13 mouse cellular contexts compared by ENCODE assay signal in genomic region chr2:144295145-144295735, GRCm38 (mm10). TPM values are rescaled to one million over a fixed set of nuclear protein-coding genes. Genes with fewer than 3 reads are reported as not detected.
A peak's percentile ranks its signal among the peaks of the same experiment; 100 is the strongest.
DNase-seq lines count a peak whose midpoint lies in the region; ATAC-seq and TF ChIP-seq lines count a peak whose summit lies in the region.
"Had no signal": no experiment of that assay in that cellular context is flagged by ENCODE, and none has a peak within 500 bp of the region (broad histone marks: within the 10 kb centered on the region; RNA-seq: fewer than 3 reads in every experiment).

No protein-coding gene starts in this region.

- H3K27me3 ChIP-seq in liver, postnatal 0 days (ENCODE audit: insufficient read depth, low read length), result no peaks in the 10 kb centered on the region
- no peaks in the 10 kb centered on the region for H3K27me3 ChIP-seq in intestine, embryonic 15.5 days (replicated peaks)
- H3K27me3 ChIP-seq in stomach, embryonic 15.5 days (replicated peaks), result no peaks in the 10 kb centered on the region
- H3K27me3 ChIP-seq: neural tube, embryonic 13.5 days had no signal

- H3K4me3 ChIP-seq in liver, postnatal 0 days (ENCODE audit: low read depth, low read length), result no peak overlapping the region
- no peak overlapping the region for H3K4me3 ChIP-seq in intestine, embryonic 15.5 days (replicated peaks)
- H3K4me3 ChIP-seq in stomach, embryonic 15.5 days (replicated peaks), result no peak overlapping the region
- H3K4me3 ChIP-seq: neural tube, embryonic 13.5 days had no signal

- H3K4me2 ChIP-seq in liver, postnatal 0 days (ENCODE audit: low read depth, low read length), result no peak overlapping the region
- 0 out of 2 replicates have a peak overlapping the region, but pooled peaks have one; percentile 15 for H3K4me2 ChIP-seq in intestine, embryonic 15.5 days (replicated peaks)
- no peak overlapping the region for H3K4me2 ChIP-seq in stomach, embryonic 15.5 days
- H3K4me2 ChIP-seq: neural tube, embryonic 13.5 days had no signal

- 46% methylated on average over 9 of the region's 9 CpGs for WGBS in liver, postnatal 0 days (ENCODE audit: insufficient replicate concordance)
- WGBS in intestine, embryonic 15.5 days, result 54% methylated on average over 9 of the region's 9 CpGs
- WGBS in stomach, embryonic 15.5 days, result 50% methylated on average over 9 of the region's 9 CpGs

- H3K4me1 ChIP-seq in liver, postnatal 0 days (ENCODE audit: insufficient read depth), result peaks cover 7% of the 10 kb centered on the region
- 0 out of 2 replicates have a peak, but pooled peaks cover 4% of the 10 kb centered on the region for H3K4me1 ChIP-seq in intestine, embryonic 15.5 days (replicated peaks)
- no peaks in the 10 kb centered on the region for H3K4me1 ChIP-seq in stomach, embryonic 15.5 days
- H3K4me1 ChIP-seq: neural tube, embryonic 13.5 days had no signal

- H3K36me3 ChIP-seq in liver, postnatal 0 days (replicated peaks; ENCODE audit: insufficient read depth, low read length), result no peaks in the 10 kb centered on the region
- H3K36me3 ChIP-seq in intestine, embryonic 15.5 days, result no peaks in the 10 kb centered on the region
- H3K36me3 ChIP-seq in stomach, embryonic 15.5 days, result no peaks in the 10 kb centered on the region
- H3K36me3 ChIP-seq: neural tube, embryonic 13.5 days had no signal

- ATAC-seq in liver, postnatal 0 days, result no peak
- peak; percentile 72 for ATAC-seq in intestine, embryonic 15.5 days
- ATAC-seq in stomach, embryonic 15.5 days (ENCODE audit: insufficient read depth, low FRiP score, low read depth), result peak; percentile 33; the same call in 1 of the 2 replicates
- ATAC-seq: forebrain, embryonic 14.5 days had no signal

- H3K9me3 ChIP-seq in liver, postnatal 0 days (ENCODE audit: low read length), result no peaks in the 10 kb centered on the region
- H3K9me3 ChIP-seq in intestine, embryonic 15.5 days, result no peaks in the 10 kb centered on the region
- H3K9me3 ChIP-seq in stomach, embryonic 15.5 days, result no peaks in the 10 kb centered on the region
- H3K9me3 ChIP-seq: neural tube, embryonic 13.5 days had no signal

- DNase-seq in liver, postnatal 0 days, result no peak
- no peak for DNase-seq in liver
- DNase-seq in R1 (ENCODE audit: low read depth, low spot score), result peak; percentile 47
- DNase-seq in embryo, embryonic 11 days, result no peak
- DNase-seq in spleen, postnatal 4 days (ENCODE audit: low spot score in 2 of 2), result no peak
- DNase-seq: cerebellum, adult 8-10 months; kidney, postnatal 10 days; right cerebral cortex, postnatal 25 days; thymus, postnatal 14 days had no signal

- no peak for TF ChIP-seq CTCF in liver, postnatal 0 days (IDR thresholded peaks at IDR 0.05; ENCODE audit: low read depth)

- no peak overlapping the region for H3K9ac ChIP-seq in liver, postnatal 0 days (replicated peaks)
- H3K9ac ChIP-seq in intestine, embryonic 15.5 days, result no peak overlapping the region
- no peak overlapping the region for H3K9ac ChIP-seq in stomach, embryonic 15.5 days
- H3K9ac ChIP-seq: neural tube, embryonic 13.5 days had no signal

- H3K27ac ChIP-seq in liver, postnatal 0 days (ENCODE audit: low read depth), result 0 out of 2 replicates have a peak overlapping the region, but pooled peaks have one; percentile 16
- H3K27ac ChIP-seq in intestine, embryonic 15.5 days, result 0 out of 2 replicates have a peak overlapping the region, but pooled peaks have one; percentile 23
- no peak overlapping the region for H3K27ac ChIP-seq in stomach, embryonic 15.5 days
- H3K27ac ChIP-seq: neural tube, embryonic 13.5 days had no signal

- TF ChIP-seq EP300 in liver, postnatal 0 days (IDR thresholded peaks at IDR 0.05; ENCODE audit: low read depth), result no peak

RNA-seq across cellular contexts. Expression of gene Snx5, which starts 24.5 kb away (rescaled TPM):
- polyA plus RNA-seq in liver, postnatal 0 days (2015; fragmentation: Nextera tagmentation; extraction: Ambion mirVana), result 47.9 and 49.2 TPM in 2 replicates
- polyA plus RNA-seq in intestine, embryonic 15.5 days (2015; fragmentation: Nextera tagmentation; extraction: Ambion mirVana), result 131 and 140 TPM in 2 replicates
- polyA plus RNA-seq in stomach, embryonic 15.5 days (2015; fragmentation: Nextera tagmentation; extraction: Ambion mirVana), result 122 and 130 TPM in 2 replicates

RNA-seq across cellular contexts. Expression of gene Mgme1, which starts 24.8 kb away (rescaled TPM):
- 4.4 and 5.4 TPM in 2 replicates for polyA plus RNA-seq in liver, postnatal 0 days (2015; fragmentation: Nextera tagmentation; extraction: Ambion mirVana)
- polyA plus RNA-seq in intestine, embryonic 15.5 days (2015; fragmentation: Nextera tagmentation; extraction: Ambion mirVana), result 22.7 and 23.3 TPM in 2 replicates
- 20.2 and 21.3 TPM in 2 replicates for polyA plus RNA-seq in stomach, embryonic 15.5 days (2015; fragmentation: Nextera tagmentation; extraction: Ambion mirVana)

RNA-seq across cellular contexts. Expression of gene Ovol2, which starts 36.7 kb away (rescaled TPM):
- polyA plus RNA-seq in liver, postnatal 0 days (2015; fragmentation: Nextera tagmentation; extraction: Ambion mirVana), result 0.09 and 0.25 TPM in 2 replicates
- polyA plus RNA-seq in intestine, embryonic 15.5 days (2015; fragmentation: Nextera tagmentation; extraction: Ambion mirVana), result 1.1 and 1.9 TPM in 2 replicates
- polyA plus RNA-seq in stomach, embryonic 15.5 days (2015; fragmentation: Nextera tagmentation; extraction: Ambion mirVana), result 3.6 and 4.0 TPM in 2 replicates
- polyA plus RNA-seq: forebrain, embryonic 14.5 days had no signal
